Mouse (Mus musculus) spleen, postnatal 36 days (tissue): Measurements from ENCODE around the gene Erc2.
A peak's percentile ranks its signal among the peaks of the same experiment; 100 is the strongest.
"Not testable (repeated sequence)": the region's sequence is repeated elsewhere in the genome, so short reads cannot be mapped to it uniquely, and the experiment has no call there.

Experiments used
- DNase-seq, 2 experiments: peaks; one replicate each; pipeline ENCODE4 v3.0.0; 2022; ENCODE audit warnings: low spot score in 2 of 2, mixed read lengths in 1 of 2

The Erc2 gene

DNA sequence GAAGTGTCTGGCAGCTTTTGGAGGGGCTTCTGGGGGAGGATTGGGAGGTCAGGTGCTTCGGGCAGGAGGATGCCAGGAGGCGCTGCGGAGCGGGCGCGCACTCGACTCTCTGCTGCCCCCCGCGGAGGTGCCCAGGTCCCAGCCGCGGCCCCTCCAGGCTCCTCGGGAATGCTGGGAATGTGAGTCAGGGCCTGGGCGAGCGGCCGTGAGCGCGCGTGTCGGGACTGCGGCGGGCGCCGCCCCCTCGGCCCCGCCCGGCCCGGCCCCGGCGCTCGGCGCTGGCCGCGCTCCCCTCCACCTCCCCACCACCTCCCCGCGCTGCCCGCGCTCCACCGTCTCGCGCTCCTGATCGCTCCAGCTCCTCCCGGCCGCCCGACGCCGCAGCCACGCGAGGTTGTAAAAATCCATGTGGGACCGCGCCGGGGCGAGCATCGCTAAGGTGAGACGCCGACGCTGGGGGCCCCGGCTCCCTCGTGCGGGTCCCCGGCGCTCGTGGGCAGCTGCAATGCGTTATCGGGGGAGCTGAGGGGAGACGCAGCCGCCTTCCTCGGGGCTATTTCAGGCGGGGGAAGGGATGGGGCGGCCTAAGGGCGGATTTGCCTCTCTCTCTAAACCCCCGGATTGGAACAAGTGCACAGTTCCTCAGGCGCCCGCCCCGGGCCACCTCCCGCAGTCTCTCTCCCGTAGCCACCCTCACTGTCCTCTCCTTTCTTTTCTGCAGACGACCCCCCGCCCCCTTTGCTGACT lies at the start of gene Erc2:
Gene Erc2 (plus strand): TSS at position 253 of the 747 bp plus-strand sequence.
- no peak for DNase-seq

DNA sequence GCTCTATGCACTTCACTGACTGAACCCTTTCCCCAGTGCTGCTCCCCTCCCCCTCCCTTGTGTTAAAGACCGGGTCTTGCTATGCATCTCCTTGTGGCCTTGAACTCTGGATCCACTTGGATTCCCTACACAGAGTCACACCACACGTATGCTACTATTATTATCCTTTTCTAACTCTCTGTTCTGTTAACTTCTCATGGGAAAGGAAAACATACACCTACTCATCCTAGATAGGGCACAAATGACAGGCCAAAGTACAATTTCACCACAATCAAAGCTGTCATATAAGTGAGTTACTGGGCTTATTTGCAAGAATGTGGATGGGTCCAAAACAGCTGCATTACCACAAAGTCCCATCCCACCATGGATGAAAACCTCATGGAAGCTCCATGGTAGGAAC lies 43.8 kb upstream of the Erc2 start:
- DNase-seq = no peak

DNA sequence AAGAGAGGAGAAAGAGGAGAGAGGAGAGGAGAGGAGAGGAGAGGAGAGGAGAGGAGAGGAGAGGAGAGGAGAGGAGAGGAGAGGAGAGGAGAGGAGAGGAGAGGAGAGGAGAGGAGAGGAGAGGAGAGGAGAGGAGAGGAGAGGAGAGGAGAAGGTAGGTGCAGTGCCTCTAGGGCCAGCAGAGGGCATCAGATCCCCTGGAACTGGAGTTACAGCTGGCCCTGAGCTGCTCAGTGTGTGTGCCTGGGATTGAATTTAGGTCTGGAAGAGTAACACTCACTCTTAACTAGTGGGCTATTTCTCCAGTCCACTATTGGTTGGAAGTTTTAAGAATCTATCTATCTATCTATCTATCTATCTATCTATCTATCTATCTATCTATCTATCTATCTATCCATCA lies 32.6 kb upstream of the Erc2 start:
- DNase-seq = not testable (repeated sequence)

DNA sequence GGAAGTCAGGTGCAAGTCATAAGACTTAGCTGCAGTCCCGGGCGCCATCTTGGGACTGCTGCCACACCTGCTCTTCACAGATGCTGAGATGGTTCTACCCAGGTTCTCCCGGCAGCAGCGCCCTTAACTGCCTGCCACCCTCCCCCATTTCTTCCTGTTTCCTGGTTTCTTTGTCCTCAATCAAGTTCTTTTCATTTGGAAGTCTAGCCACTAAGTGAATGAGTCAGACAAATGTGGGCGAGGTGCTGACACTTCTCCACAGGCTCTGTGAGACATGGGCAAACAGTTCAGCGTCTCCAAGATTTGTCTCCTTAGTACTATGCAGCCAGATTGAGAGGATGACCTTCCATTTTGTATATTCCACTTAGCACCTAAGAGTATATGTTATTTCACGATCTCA lies 30.1 kb upstream of the Erc2 start:
- DNase-seq = no peak

DNA sequence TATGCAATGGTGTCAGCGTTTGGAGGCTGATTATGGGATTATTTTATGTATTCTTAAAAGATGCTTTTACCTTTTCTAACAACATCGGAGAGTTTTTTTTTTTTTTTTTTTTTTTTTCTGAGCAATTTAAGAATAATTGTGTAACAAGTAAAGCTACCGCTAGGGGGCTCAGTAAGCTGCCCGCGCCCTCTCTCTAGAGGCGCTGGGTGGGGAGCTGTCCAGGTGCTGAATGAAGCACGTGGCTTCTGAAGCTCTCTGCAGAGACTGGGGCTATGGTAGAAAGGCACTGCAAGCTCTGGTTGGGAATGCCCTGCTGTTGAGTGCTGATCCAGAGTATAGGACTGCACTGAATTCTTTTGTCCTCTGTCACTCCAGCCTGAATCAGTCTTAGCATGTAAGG lies 26.0 kb upstream of the Erc2 start:
- peak; percentile 42 to 43 for DNase-seq

DNA sequence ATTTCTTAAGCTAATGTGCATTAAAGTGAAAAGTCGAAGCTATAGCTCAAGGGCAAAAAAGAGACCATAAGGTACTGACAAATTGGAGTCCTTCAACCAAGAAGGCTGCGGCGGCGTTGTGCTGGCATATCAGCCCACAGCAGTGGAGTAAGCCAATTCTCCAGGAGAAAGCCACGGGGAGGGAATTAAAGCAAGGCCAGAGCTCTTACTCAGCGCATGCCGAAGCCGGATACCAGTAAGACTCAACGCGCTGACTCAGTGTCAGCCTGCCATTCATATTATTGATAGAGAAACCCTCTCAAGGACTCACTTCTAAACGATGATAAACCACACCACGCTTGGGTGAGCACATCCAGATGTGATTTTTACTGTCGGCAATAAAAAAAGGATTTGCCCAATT lies 20.1 kb upstream of the Erc2 start:
- DNase-seq = no peak

DNA sequence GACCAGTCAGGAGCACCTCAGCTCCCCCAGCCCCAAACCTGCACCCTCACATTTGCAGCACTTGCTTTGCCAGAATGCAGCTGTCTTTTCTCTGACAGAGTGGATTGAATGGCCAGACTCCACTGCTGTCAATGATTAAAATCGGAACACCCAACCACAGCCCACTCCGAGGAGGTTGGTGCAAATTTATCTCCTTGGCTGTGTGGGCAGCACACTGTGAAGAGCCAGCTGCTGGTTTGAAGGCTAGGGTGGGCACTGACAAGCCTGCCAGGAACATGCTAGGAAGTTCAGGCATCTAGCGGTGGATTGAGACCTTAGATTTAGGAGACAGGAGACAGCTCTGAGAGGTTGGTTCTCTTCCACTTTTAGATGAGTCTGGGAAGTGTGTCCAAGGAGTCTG lies 14.8 kb upstream of the Erc2 start:
- no peak for DNase-seq

DNA sequence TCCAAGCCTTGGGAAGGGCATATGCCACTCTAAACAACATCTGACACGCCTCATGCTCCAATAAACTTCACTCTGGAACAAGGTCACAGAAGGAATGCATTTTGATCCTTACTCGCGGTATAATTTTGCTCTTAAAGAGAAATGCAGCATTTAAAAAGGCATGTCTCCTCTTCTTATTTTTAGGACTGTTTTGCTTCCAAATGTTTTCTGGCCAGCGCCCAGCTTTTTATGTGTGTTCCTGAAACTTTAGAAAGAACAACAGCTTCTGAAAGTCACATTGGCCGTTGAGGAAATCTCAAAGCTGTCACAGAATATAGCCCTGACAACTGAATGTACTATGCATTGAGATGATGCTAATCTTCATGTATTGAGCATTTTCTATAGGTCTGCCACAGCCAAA lies 8.5 kb upstream of the Erc2 start:
- no peak for DNase-seq

DNA sequence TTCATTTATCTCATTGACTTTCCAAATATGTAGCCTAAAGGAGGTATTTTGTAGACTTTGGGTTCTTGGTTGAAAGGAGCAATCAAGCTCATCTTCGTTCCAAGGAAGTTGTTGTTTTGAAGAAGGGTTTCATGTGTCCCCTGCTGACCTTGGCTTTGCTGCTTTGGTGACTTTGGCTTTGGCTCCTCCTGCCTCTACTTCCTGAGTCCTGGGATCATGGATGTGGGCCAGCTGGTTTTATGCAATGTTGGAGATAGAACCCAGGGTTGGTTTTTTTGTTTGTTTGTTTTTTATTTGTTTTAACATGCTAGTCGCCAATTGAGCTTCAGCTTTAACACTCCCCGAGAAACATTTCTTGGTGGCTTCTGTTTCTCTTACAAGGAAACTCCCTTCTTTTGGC lies 4.9 kb upstream of the Erc2 start:
- no peak for DNase-seq

DNA sequence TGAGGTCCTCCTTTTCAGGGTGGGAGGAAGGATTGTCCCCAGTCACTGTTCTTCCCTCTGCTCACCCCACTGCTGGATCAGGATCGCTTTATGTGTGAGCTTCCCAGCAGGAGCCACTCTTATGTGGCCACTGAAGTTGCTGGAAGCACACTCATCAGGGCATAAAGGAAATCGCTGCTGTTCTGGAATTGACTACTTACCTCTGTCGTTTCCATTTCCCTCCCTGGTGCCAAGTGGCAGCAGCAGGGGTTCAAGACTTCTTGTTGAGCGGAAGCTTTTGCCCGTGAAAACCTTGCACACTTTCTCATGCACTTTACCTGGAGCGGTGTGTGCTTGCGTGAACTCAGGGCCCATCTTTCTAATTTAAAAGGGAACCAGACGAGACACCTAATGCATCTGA lies 652 bp upstream of the Erc2 start:
- no peak for DNase-seq

DNA sequence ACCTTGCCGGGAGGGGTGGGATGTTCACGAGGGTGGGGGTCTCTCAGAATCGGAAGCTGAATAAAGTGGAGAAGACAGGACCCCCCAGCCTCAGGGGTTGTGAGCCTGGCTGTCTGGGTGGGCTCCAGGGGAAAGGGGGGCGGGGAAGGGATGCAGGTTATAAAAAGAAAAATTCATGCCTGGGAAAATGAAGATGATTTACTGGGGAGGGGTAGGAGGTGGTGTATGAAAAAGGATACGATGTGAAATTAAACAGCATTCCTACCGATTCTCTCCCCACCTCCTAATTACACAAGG lies 643 bp downstream of the Erc2 start:
- DNase-seq = no peak

DNA sequence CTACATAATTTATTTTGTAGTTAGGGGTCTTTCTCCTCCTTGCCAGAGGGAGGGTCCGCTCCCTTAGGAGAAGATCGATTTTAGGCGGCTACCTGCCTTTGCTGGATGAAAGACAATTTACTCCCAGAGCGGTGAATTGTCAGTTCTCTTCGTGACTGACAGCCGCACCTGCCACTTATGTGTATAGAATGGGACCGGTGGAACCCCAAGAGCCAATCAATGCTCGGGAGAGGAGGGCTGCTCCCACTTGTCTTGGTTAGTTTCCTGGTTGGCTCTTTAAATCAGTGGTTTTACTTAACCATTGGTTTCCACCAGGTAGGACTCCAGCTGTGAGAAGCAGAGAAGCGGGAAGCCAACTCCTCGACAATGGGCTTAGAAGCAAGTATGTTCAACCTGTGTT lies 1.1 kb downstream of the Erc2 start:
- DNase-seq = no peak

DNA sequence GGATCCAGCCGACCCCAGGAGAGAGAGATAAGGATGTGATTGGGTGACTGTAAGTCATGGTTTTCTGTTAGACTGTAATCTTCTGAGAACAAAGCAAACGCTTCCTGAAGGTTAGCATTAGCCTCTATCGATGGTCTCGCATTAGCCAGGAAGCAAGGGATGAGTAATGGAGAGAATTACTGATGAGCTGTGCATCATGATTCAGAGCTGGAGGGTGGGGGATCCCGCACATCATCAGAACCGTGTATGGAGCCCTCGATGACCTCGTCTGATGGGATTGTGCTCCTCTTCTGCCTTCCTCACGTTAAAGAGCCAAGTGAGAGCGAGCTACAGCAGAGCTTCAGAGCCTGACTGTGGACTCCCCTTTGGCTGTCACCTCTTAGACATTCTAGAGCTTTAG lies 6.5 kb downstream of the Erc2 start:
- no peak for DNase-seq

DNA sequence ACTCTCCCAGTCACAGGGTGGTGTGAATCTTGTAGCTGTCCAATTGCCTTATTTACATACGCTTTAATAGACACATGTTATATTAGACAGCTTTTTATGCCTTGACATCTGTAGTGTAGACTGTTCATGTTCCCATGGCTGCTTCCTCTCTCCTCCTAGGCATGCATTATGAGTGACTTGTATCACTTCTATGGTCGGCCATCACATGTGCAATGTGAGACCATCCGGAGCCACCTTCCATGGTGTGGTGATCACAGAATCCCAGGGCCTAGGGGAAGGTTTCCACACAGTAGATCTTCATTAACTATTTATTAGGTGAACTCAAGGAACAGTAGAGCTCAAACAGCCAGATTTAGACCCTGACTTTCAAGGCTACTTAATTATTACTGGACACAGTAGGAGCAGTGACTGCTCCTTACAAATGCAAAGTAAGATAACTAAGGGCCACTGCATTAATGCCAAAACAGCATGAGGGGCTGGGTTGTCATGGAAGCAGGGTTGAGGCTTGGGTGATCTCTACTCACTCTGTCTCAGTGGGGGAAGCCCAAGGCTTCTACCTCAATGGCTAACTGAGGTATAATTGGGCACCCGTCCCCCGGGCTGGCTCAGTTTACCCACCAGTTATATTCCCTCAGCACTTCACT lies 7.3 kb downstream of the Erc2 start:
- DNase-seq = no peak

DNA sequence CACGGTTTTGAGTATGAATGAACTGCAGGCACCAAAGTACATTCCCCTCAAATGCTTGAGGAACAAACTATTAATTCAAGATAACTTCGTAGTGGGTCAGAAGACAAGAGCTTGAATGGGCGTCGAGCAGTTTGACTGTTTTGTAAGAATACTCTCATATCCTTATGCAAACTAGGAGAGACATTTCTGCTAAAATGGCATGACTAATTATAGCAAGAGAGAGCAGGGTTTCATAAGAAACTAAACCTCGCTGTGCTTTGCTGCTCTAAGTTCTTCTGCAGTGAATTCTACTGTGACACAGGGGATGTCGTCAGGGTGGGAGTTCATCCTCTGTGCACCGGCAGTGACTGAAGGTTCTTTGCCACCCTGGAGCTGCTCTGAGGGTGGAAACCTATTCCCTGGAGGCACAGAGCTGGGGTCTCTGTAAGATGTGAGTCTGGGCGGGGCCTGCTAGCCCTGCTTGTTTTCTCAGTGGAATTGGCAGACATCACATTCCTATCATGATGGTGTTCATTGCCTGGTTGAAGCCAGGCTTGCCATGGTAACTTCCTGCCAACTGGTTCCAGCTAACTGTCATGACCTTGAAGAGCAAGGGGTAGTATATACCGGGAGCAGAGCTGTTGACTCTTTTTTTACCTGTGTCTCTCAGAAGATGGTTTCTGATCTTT lies 8.9 kb downstream of the Erc2 start:
- DNase-seq = no peak

DNA sequence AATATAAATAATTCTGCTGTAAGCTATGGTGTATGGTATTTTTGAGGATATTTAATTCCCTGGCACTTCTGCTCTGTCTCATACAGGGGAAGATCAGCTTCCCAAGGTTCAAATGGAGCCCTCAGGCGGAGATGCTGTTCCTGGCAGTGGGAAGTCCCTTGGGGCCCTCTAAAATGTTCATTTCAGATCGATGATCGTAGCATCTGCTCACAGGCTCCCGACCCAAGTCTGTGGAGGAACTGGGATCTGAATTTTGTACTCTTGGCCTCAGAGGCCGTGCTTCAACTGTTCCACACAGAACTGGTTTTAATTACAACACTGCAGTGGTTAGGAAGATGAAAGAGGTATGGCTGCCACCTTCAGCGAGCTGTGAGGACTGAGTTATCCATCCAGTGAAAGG lies 12.5 kb downstream of the Erc2 start:
- no peak for DNase-seq

DNA sequence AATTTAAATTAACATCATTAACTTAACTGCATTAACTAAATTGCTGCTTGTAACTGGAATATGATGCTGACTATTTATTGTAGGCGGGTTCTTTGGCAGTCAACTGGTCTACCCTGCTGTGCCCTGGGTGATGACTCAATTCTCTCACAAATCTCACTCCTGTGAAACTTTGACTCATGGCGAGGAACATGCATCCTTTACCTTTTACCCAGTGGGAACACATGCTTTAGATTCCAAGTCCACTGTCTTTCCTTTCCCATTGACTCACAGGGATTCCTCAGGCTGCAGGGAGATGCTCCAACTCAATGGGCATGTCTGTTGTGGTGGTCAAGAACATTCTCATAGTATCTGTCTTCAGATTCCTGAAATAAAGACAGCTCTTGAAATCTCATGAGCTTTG lies 14.3 kb downstream of the Erc2 start:
- DNase-seq = no peak

DNA sequence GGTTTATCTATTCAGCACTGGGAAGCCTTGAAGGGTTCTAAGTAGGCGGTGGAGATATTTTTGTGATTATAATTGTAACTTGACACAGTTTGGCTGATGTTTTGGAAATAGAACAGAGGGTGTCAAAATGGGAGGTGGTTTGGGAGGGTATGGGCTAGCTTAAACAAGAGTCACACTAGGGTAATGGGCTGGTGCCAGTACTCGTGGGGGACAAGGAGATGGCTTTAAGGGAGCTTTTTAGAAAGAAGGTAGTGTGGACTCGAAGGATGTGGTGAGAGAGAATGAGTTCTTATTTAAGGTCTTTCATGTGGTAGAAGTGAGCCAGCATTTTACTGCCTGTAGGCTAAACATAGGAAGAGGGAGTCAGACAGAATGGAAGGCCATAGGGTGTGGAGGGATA lies 19.2 kb downstream of the Erc2 start:
- DNase-seq = no peak

DNA sequence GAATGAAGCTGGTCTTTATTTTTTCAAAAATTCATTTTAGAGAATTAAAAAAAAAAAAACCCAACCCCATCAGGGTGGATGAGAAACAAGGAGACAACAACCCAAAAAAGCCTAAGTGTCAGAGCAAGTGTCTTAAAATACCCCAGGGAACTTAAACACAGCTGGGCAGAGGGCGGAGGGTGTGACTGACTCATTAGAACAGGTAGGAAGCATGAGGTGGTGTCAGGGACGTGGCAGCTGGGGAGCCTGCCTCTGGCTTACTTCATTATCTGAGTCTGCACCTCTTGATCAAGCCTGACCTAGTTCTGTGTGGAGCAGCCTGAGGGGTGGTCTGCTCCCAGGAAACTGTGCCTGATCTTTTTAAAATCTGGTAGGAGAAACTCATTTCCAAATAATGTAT lies 20.8 kb downstream of the Erc2 start:
- DNase-seq = no peak

DNA sequence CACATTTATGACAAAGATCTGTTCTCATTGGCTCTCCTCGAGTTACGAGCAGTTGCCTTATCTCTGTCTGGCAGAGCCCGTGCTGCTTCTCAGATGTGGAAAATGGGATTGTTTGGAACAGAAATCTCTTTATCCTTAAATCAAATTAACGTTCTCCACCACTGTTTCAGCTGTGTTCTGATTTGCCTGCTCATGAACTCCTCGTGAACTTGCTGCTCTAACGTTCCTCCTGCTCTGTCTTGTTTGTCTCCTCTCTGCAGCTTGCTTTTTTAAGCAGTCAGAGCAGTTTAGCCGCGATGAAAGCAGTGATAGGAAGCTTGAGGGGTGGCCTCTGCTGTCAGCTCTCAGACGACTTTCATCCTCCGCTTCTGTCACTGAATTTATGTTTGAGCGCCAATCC lies 32.4 kb downstream of the Erc2 start:
- DNase-seq = no peak

DNA sequence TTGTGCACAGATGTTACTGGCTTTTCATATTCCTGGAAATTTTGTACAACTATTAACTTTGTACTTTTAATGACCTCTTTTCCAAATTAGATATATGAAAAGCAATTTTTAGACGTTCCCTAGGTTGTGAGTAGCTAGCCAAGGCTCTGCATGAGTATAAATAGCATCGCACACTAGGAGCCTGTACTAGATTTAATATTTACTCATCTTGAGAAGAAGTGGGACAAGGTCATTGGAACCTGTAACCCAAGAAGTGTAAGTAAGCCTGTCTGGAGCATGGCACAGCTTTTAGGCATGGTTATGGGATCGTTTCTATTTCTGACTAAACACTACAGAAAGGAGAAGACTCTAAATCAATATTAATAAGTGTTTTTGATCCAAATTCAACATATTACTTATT lies 36.4 kb downstream of the Erc2 start:
- no peak for DNase-seq

DNA sequence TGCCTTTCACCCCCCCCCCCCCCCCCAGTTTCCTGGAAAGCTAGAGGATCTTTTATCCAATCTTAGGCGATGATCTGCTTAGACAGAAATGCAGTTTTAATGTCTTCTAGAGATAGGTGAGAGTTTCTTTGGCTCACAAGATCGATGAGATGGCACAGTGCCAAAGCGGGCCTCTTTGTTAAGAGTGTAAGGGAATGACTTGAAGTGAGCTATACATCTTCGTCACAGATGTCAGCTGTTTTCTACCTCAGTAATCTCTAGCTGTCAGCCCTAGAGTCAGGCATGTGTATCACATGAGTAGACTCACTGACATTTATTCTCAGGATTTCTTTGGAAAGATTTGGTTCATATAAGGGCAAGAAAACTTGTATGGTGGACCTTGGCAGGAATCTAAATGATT lies 39.2 kb downstream of the Erc2 start:
- DNase-seq = no peak

DNA sequence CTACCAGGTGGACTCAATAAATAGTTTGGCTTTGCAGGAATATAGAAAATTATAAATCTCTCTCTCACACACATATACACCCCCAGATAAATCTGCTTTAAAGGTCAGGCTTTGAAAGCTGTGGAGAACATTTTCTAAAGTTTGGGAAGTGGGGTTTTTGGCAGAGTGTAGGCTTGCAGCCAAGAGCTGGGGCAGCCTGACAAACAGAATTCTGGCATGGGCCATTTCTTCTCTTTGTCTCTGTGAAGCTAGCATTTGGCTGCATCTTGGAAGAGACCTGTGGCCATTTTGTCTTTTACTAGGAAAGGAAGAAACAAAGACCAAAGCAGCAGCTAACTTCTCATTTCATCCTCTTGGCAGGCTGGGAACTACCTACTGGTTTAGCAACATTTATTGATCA lies 40.0 kb downstream of the Erc2 start:
- DNase-seq = no peak
